Mouse (Mus musculus) lung, postnatal 14 days (tissue): Measurements from ENCODE around the gene Ano5.
A peak's percentile ranks its signal among the peaks of the same experiment; 100 is the strongest.

Experiments used
- DNase-seq: peaks from one replicate; pipeline ENCODE4 v3.0.0; 2021

The Ano5 gene

DNA sequence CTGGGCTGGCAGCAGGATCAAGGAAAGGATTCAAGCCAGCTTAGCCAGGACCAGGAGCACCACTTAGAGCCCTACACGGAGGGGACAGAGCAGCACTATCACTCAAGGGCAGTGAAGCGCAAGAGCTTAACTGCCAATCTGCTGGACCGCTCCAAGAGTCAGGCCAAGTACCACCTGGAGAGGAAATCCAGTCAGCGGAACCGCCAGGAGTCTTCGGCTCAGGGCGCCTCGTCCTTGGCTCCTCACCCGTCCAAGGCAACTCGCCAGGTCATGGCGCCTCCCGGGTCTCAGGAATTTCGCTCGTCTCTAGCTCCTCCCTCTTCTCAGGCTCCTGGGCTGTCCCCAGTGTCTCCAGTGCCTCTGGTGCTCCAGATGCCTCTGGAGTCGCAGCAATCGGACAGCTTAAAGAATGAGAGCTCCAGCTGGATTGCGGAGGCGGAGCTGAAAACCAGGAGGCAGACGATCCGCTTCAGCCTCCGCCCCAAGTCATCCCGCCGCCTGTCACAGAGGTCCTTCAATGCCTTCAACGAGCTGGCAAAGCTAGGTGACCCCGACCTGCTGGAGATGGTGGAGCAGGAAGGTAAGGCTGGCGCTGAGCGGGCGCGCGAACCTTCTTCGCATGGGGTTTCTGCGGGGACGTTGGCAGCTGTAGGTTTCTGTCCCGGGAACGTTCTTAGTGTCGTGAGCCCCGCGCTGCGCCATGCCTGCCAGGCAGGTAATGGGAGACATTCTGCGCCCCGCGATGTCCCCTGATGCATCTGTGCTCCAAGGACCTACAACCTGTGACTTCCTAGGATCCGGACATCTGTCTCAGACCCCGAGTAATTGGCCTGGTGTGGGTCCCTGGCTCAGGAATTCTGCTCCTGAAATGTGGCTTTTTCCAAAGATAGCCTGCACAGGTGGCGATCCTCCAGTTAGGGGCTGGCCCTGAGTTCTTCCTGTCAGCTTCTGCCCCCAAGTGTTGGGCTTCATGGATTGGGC, at the start of gene Ano5:
Gene Ano5 (plus strand): TSS at position 359 of the 981 bp plus-strand sequence.
- peak; percentile 28 for DNase-seq

DNA sequence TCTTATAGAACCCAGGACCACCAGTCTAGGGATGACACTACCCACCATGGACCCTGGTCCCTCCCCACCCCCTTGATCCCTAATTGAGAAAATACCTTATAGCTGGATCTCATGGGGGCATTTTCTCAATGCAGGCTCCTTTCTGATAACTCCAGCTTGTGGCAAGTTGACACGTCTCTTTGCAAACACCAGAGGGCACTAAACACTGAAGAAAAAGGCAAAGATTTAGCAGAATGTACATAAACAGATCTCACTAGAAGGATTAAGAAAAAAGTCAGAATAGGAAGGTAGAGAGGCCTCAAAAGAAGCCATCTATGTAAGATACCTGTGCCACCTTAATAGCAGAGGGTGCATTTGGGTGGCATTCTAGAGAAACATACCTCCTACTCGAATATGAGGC, 11.4 kb upstream of the Ano5 start:
- DNase-seq = no peak

DNA sequence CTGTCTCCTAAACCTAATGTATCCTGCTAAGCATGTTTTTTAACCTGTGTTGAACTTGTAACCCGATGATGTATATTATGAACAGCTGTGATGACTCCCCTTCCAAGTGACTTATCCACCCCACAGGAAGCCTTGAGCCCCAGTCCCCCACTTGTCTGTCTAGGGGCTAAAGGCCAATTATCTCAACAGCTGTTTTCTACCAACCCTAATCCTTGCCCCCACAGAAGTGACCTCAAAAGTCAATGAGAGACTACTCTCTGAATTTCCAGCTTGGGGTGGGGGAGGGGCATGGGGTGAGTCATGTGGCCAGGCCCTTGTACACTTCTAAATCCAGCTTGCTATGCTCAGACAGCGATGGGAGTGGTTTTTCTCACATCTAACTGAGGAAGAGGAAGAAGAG, 6.9 kb upstream of the Ano5 start:
- DNase-seq = no peak

DNA sequence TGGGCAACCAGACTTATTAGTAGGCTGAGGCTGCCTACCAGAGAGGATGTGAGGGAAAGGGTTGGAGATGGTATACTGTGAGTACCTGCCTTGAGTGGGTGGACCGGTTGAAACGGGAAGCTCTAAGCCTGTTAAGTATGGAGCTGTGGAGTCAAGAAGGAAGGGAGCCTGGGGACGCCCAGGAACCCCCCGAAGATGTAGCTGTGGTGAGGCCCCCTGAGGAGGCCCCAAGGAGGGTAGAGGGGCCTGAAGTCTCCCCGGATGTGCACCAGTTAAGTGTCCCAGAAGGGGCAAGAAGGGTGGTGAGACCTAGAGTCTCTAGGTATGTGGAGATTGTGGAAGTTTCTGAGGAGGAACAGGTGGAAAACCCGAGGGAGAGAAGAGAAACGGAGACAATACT, 682 bp upstream of the Ano5 start:
- no peak for DNase-seq

DNA sequence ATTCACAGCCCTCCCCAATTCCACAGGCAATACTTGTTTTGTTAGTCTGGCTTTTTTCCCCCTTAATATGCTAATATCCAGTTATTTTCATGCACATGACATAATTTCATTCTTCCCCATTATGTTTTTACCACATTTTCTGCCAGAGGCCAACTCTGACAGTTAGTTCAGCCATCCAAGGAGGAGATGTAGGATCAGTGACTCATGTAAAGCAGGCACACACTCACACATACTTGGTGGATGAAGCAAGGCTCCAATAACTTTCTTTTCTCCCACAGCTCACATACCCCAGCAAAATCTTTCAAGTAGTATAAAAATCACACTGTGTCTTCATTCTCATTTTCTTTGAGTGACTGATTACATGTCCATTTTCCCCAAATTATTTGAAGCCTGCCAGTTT, 28.5 kb downstream of the Ano5 start:
- no peak for DNase-seq

DNA sequence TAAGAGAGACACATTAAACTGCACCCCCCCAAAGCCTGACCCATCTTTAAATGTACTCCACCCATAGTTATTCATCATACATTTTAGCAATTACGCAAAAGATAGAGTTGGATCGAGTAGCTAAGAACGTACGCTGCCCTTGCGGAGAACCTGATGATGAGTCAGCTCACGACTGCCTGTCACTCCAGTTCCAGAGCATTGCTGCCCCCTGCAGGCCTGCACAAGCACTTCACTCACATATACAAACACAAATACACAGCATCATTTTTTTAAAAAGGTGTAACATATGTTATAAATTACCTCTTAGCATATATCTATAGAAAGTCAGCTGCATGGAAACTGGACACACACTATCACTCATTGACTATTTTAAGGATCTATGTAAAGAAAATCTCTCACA, 29.9 kb downstream of the Ano5 start:
- DNase-seq = peak; percentile 3

DNA sequence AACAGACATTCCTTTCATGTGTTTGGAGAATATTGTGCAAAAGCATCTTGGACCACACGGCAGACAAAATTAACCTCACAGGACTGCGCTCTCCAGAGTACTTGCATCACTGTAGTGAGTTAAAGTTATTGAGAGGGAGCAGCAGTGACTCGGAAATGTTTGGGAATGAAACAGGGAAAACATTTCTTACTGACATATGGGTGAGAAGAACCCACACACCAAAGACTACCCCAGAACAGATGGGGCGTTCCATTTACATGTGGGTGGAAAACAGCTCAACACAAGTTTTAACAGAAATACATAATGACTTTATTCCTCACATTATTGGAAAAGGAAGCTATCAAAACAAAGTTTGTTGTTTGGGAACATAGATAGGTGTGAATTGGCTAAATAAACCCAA, 89.2 kb downstream of the Ano5 start:
- no peak for DNase-seq

DNA sequence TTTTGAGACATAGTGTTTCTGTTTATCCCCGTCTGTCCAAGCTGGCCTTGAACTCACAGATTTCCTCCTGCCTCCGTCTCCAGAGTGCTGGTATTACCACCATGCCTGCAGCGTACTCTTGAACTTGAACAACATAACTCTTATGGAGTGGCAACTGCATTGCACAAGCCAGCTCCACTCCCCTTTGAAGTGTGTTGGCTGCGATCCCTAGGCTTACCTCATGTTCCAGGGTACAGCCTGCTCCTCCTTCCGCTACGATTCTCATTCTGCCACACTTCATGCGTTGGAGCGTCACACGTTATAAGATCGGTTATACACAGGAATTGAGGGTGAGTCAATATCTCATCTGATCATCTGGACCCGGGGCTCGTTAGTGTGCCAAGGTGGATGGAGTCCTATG, 92.9 kb downstream of the Ano5 start:
- DNase-seq = no peak

DNA sequence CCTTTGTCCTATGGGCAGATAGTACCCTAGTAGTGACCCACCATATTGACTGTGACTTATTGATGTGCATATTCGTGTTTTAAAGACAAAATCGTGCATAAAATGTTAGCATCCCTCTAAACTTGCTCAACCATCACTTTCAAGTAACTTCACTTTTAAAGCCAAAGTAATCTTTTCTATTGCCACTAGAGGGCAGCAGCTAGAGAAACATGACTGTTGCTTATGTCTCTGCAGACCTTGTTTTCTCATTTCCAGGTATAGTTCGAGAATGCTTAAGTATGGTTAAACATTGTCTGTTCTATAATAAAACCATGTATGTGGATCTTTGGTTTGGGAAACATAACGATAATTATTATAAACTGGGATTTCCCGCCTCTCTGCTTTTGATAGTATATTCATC, 103.6 kb downstream of the Ano5 start:
- DNase-seq = no peak

DNA sequence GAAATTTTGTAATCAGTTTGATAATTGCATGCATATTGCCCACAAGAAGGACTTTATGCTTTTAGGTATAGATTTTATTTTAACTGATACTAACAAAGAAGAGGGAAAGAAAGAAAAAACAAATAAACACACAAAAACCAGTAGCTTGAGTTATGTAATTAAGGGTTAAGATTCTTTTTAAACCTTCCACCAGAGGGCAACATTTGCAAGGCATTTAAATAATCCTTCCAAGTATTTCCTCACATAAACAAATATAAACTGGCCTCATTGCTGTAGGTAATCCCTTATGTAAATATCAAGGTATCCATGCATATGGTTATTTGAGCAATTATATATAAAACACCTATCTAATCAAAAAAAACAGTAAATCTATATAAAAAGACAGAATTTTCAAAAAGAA, 107.1 kb downstream of the Ano5 start:
- no peak for DNase-seq

DNA sequence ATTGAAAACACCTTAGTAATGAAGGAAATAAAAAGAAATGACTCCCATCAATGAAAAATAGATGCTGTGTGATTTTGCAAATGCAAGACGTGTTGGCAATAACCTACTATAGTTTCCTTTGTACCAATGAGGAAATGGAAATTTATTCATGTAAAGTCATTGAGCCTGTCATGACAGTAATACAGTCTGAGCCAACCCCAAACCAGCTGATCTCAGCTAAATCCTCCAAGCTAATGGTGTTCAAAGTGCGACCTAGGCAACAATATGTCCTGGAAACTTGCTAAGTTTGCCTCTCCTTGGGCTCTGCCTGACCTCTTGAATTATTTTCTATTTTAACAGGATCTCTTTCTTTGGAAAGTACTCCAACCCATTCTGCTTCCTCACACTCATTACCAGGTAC, 107.6 kb downstream of the Ano5 start:
- no peak for DNase-seq

DNA sequence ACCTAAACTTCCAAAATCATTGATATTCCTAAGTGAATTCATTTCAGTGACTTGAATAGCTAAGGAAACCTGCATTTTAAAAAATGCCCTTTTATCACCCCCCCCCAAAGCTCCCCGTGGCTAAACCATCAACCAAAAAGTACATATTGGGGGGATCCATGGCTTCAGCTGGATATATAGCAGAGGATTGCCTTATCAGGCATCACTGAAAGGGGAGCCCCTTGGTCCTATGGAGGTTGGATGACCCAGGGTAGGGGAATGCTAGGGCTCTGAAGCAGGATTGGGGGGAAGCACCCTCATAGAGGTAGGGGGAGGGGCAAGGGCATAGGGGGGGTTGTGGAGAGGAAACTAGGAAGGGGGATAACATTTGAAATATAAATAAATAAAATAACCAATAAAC, 109.1 kb downstream of the Ano5 start:
- no peak for DNase-seq

DNA sequence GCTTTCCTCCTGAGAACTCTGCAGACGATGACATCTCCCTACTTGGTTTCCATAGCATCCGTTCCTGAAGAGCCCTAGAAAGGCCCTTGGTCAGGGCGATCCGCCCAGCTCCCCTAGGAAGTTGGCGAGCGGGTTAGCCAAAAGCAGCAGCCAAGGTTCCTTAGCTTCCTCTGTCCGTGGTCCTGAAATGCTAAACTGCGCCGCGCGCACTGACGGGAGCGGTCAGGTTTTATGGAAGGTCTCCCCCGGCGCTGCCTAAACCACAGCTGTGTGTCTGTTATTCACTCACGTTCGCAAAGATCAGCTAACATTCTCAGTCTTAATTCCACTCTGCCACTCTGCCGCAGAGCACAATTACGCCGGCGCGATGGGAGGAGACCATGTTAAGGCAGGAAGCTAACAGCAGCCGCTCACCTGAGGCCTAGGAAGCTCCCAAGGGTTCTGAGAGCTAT, 110.9 kb downstream of the Ano5 start, which contains the start of gene Slc17a6:
Gene Slc17a6 (plus strand): TSS at position 313 of the 452 bp plus-strand sequence.
- DNase-seq = peak; percentile 27

DNA sequence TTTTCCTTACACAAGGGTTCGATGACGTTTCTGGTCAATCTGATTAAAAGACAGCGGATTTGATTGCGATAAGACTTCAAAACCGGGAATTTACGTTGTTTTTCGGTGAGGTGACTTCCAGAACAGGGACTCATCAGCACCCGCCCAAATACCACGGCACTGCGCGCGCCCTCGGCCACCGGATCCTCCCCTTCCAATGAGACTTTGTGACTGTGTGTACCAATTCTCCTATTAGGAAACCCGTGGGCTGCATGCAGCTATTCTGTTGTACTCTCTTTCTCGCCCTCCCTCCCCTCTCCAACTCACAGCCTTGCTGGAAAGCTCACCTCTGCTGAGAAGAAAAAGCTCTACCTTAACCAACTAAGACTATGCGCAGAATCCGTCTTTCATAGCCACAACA, 111.4 kb downstream of the Ano5 start:
- DNase-seq = no peak

DNA sequence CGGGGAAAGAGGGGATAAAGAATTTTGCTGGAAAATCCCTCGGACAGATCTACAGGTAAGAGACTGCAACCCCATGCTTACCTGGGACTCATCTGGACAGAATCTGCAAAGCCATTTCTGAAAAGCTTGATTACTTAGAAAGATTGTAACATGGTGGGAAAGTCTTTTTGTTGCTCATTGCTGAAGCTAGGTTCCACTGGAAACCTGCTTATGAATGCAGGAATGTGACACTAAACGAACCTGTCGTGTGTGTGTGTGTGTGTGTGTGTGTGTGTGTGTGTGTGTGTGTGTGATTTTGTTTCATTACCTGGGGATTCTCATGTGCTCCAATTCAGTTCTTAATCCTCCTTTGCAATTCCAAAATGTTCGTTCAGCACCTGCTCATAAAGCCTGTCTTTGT, 111.8 kb downstream of the Ano5 start:
- DNase-seq = no peak

DNA sequence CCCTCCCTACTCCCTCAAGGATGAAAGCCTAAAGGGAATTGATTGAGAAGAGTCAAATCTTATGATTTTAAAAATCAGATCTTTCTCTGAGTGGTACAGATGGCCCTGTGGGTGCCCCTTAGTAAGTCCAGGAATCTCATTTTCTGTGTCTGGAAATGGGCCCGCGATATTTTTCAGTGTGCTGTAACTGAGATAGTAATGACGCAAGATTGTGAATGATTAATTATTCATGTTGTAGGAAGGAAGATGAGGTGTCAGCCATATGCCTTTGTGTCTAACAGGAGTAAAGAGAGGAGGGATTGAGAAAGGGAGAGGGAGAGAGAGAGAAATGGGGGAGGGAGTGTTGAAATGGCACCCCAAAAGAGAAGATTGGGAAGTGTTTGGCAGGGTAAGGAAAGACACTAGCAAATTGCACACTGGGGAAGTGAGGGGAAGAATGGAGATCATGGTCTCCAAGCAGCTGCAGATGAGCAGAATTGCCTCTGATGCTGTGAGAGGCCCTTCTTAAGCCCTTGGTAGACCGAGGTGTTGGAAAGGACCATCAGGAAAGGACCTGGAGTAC, 113.6 kb downstream of the Ano5 start:
- no peak for DNase-seq

DNA sequence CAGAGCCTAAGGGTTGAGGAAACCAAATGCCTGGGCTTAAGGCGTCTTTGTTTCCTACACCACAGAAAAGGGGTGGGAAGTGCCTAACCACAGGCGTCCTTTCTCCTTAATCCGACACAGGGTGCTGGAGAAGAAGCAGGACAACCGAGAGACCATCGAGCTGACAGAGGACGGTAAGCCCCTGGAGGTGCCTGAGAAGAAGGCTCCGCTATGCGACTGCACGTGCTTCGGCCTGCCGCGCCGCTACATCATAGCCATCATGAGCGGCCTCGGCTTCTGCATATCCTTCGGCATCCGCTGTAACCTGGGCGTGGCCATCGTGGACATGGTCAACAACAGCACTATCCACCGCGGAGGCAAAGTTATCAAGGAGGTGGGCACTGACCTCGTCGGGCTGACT, 114.3 kb downstream of the Ano5 start:
- DNase-seq = no peak

DNA sequence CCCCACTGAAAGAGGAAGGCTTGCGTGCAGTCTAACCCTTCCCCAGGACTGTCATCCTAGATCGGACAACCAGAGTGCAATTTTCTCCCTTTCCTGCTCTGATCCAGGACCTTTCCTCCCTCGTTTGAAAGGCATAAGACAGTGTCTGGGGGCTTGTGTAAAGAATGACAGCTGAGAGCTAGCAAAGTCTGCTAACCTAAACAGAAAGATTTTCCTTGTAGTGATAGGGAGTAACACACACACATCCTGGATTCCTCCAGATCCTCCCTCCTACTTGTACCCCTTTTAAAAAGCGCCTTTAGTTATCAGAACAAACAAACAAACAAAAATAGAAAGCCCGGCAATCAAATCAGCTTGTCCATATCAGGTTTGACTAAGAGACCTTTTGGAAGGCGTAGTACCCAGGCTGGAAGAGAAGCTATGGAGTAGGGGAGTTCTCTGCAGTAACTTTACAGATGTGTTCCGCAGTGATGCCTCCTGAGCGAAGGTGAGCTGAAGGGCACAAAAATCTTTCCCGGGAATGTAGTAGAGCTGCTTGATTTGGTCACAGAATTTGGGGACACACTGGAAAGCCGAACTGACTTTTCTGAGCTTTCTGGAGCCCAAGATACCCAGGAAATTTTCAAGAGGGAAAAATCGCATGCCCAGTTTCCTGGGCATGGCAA, 114.9 kb downstream of the Ano5 start:
- no peak for DNase-seq

DNA sequence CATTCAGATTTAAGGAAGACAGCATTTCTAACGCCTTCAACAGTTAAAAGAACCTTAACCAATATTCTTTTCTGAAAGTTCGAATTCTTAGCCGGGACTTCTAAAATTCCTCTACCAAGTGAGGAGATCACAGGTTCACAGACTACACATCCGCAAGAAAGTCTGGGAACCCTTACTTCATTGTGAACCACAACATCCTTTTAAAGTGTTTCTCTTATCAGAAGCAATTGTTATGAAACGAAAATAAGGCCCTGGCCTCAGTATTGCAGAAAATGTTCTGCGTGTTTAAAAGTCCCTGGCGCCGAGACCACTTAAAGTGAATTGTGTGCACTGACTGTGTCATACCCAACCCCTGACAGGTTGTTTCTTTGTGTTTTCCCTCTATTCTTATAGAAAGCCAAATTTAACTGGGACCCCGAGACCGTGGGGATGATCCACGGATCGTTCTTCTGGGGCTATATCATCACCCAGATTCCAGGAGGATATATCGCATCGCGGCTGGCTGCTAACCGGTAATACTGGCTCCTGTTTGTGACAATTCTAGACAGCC, 115.7 kb downstream of the Ano5 start:
- no peak for DNase-seq

DNA sequence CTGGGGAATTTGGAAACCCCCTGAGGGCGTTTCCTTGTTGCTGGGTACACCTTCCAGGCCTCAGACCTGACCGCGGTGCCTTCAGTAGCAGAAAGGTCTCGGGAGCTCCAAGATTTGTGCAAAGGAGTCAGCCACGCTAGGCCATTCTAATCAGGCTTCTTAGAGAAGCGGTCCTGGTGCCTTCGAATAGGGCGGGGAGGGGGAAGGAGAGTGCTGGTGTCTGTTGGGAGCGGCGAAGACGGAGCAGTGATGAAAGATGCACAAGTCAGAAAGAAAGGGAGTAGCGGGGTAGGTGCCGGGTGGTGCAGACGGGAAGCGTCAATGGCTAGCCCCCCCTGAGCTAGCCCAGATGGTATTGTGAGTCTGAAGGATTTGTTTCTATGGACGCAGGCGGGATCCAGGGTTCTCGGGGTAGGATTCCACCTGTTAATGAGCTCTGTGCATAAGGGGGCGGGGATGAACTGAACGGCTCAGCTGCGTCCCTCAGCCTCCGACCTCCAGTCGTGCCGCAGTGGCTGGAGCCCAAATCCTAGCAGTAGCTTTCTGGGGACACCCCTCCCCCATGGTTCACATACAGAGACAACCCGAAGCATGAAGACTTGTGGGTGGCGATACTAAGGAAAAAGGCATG, 116.3 kb downstream of the Ano5 start:
- DNase-seq = no peak

DNA sequence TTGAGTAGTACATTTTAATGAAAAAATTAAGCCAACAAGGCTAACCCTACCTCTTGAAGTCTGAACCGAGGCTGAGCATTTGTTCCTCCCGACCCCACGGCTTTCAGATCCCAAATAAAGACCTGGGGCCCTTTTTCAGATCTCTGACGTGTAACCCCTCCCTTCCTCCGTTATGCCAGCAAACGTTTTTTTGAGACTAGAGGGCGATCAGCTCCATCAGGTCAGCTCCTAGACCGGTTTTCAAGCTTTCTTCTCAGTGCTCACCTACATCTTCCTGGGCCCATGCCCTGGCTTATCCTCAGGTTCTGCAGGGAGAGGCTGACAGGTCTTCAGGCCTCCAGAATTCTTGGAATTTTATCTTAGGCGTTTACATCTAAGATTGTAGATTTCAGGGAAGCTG, 116.8 kb downstream of the Ano5 start:
- no peak for DNase-seq

DNA sequence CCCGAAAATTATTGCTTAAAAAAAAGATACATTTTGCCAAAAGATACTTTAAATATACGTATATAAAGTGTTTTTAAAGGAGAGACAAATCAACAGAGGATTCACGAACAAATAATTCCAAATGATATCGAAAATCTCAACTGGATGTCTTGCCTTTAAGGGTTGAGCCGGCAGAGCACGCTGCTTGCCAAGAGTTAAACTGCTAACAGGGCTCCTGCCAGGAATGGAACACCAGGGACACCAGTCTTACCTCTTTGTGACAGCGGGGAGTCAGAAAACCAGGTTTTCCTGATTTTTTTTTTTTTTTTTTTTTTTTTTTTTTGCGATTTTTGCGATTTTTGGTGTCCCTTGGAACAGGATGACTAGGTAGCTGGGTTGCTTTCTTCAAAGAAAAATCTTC, 117.5 kb downstream of the Ano5 start:
- no peak for DNase-seq

DNA sequence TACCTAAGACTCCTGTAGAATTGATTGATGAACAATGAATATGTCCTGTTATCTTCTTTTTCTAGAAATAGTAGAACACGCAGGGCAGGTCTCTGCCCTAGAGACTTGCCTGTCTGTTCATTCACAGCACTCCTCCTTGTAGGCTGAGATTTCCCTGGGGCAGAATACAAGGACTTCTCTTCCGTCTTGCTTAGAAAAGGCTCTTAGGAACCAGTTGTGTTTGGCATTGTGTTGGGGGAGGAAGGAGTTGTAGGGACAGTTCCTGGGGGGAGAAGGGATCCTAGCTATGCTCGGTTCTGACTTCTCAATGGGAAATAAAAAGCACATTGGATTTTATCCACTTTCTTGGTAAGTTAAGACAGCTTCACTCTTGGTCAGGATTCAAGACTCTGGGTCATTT, 118.4 kb downstream of the Ano5 start:
- no peak for DNase-seq
